Mouse (Mus musculus) heart, embryonic 13.5 days (tissue): ENCODE data around the gene Btg1. TPM values are rescaled to one million over a fixed set of nuclear protein-coding genes. Genes with fewer than 3 reads are reported as not detected.

Source experiments
- ATAC-seq: fragments of 200-750 bp; cut with Nextera tagmentation; 2 replicates; pipeline ENCODE4 v1.8.0; 2017; ENCODE audit warnings: moderate TSS enrichment; ENCODE audit not compliant: insufficient number of reproducible peaks, low FRiP score, low TSS enrichment; ENCODE audit errors: extremely low read depth
- H3K27ac ChIP-seq: fragments of 300-500 bp; sonication (generic); replicated peaks from 2 replicates; pipeline ENCODE4 v1.5.1; 2015; ENCODE audit warnings: moderate library complexity, mild to moderate bottlenecking, inconsistent platforms
- H3K27me3 ChIP-seq: fragments of 300-500 bp; sonication (generic); replicated peaks from 2 replicates; pipeline ENCODE4 v1.6.1; 2015; ENCODE audit warnings: mild to moderate bottlenecking, inconsistent platforms
- H3K36me3 ChIP-seq: fragments of 300-500 bp; sonication (generic); 2 replicates; pipeline ENCODE4 v1.6.1; 2015; ENCODE audit warnings: mild to moderate bottlenecking, inconsistent platforms
- H3K4me1 ChIP-seq: fragments of 300-500 bp; sonication (generic); 2 replicates; pipeline ENCODE4 v1.6.1; 2015; ENCODE audit warnings: inconsistent platforms
- H3K4me2 ChIP-seq: fragments of 300-500 bp; sonication (generic); 2 replicates; pipeline ENCODE4 v1.6.1; 2015; ENCODE audit warnings: inconsistent platforms, mild to moderate bottlenecking, moderate library complexity
- H3K4me3 ChIP-seq: fragments of 300-500 bp; sonication (generic); 2 replicates; pipeline ENCODE4 v1.5.1; 2015; ENCODE audit warnings: moderate library complexity, mild to moderate bottlenecking, inconsistent platforms
- H3K9ac ChIP-seq: fragments of 300-500 bp; sonication (generic); 2 replicates; pipeline ENCODE4 v1.6.1; 2015; ENCODE audit warnings: inconsistent platforms, mild to moderate bottlenecking, moderate library complexity
- H3K9me3 ChIP-seq: fragments of 300-500 bp; sonication (generic); 2 replicates; pipeline ENCODE4 v1.6.1; 2016; ENCODE audit warnings: inconsistent platforms
- whole genome bisulfite sequencing: fragments of 180-500 bp; shearing (Covaris S2); methylation state at CpG from one replicate; pipeline ENCODE4 v1.1.7; 2015; ENCODE audit warnings: mixed read lengths; 5-methylcytosine and 5-hydroxymethylcytosine counted together
- polyA plus RNA-seq: library from polyadenylated mRNA; unstranded; fragments of >200 nt; fragmentation: Nextera tagmentation; extraction: Ambion mirVana; gene quantifications from 2 replicates; pipeline ENCODE4 v1.2.1, GENCODE M21; 2015

The Btg1 gene
- polyA plus RNA-seq, 1 experiment from 2014 or later = 46.0 TPM

DNA sequence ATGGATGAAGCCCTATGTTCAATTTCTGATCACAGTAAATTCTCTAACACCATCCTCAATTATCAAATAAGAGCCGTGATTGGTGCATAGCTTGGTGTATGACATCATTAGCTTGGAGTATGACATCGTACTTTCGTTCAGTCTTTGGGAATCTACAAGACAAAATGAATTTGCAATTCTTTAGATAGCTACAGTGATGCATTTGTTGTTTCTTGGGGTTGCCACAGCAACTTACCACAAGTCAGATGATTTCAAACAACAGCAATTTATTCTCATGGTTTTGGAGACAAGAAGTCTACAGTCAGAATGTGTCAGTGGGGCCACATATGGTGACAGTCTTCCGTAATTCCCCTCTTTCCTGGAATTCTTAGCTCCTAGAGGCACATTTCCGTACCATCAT is 27.0 kb upstream of the Btg1 start:
- Histone ChIP-seq H3K9ac (no peak overlapping the region), H3K27ac (no peak overlapping the region), H3K27me3 (no peaks in the 10 kb centered on the region), H3K4me2 (no peak overlapping the region), H3K4me3 (no peak overlapping the region), H3K36me3 (no peaks in the 10 kb centered on the region), H3K4me1 (no peaks in the 10 kb centered on the region), H3K9me3 (no peaks in the 10 kb centered on the region)
- no peak for ATAC-seq
- 73% methylated on average over 5 of the region's 5 CpGs for WGBS

DNA sequence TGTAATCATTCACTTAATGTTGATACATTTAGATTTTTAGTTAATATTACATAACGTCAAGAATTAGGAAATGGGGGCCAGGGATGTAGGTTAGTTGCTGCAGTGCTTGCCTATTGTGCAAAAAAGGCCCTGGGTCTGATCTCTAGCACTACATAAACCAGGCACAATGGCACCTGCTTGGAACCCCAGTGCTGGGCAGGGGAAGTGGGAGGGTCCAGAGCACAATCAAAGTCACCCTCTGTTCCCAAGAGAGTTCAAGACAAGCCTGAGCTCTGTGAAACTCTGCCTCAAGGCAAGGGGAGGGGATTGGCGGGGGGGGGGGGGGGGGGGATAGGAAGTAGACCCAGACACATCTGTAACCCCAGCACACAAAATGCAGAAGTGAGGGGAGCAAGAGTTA is 24.7 kb upstream of the Btg1 start:
- H3K27me3 ChIP-seq = no peaks in the 10 kb centered on the region
- no peaks in the 10 kb centered on the region for H3K9me3 ChIP-seq
- H3K4me2 ChIP-seq = no peak overlapping the region
- H3K4me1 ChIP-seq = no peaks in the 10 kb centered on the region
- H3K36me3 ChIP-seq = no peaks in the 10 kb centered on the region
- ATAC-seq = no peak
- 54% methylated on average over 1 of the region's 2 CpGs for WGBS
- H3K9ac ChIP-seq = no peak overlapping the region
- no peak overlapping the region for H3K27ac ChIP-seq
- no peak overlapping the region for H3K4me3 ChIP-seq

DNA sequence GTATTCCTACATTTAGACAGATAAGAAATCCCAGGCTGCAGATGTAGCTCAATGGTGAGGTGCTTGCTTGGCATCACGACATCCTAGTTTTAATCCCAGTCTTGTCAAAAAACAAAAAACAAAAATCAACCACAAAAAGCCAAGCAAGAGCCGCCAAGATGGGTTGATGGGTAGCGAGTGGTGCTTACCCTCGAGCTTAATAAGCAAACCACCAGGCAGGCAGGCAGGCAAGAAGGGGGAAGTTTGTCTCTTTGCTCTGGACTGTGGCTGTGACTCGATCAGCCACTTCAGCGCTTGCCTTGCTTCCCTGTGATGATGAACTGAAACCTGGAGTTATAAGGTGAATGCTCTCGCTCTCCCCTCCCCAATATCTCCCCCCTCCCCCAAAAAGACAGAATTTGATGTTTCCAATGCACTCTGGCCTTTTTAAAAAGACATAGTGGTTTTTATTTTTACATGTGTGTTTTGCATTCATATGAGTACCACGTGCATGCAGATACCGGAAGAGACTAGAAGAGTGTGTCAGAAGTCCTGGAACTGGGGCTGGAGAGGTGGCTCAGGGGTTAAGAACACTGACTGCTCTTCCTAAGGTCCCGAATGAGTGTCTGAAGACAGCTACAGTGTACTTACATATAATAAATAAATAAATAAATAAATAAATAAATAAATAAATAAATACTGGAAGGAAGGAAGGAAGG is 21.2 kb upstream of the Btg1 start:
- ATAC-seq = no peak
- Histone ChIP-seq H3K4me3 (no peak overlapping the region), H3K9ac (no peak overlapping the region), H3K4me2 (no peak overlapping the region), H3K9me3 (no peaks in the 10 kb centered on the region), H3K27ac (no peak overlapping the region), H3K4me1 (no peaks in the 10 kb centered on the region), H3K36me3 (no peaks in the 10 kb centered on the region), H3K27me3 (no peaks in the 10 kb centered on the region)
- WGBS = 81% methylated on average over 10 of the region's 10 CpGs

DNA sequence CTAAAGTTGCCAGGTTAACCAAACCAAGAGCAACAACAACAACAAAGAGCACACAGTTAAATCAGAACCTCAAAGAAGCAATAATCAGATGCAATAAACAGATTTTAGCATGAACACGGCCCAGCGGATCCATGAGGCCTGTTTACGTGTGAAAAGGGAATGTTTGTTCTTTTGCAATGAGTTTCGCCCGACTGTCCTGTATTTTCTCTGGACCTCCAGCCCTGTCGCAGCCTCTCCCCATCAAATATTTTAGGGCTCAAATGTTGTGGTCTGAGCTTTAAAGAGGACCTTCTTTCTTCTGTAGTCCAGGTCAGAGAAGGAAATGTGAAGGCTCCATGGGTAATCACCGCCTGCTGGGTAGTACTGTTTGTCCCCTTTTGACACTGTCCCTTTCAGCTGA is 20.4 kb upstream of the Btg1 start:
- Histone ChIP-seq H3K4me2 (no peak overlapping the region), H3K4me3 (no peak overlapping the region), H3K4me1 (no peaks in the 10 kb centered on the region), H3K36me3 (no peaks in the 10 kb centered on the region), H3K27me3 (no peaks in the 10 kb centered on the region), H3K9me3 (no peaks in the 10 kb centered on the region), H3K9ac (no peak overlapping the region), H3K27ac (no peak overlapping the region)
- ATAC-seq = no peak
- 90% methylated on average over 7 of the region's 7 CpGs for WGBS

DNA sequence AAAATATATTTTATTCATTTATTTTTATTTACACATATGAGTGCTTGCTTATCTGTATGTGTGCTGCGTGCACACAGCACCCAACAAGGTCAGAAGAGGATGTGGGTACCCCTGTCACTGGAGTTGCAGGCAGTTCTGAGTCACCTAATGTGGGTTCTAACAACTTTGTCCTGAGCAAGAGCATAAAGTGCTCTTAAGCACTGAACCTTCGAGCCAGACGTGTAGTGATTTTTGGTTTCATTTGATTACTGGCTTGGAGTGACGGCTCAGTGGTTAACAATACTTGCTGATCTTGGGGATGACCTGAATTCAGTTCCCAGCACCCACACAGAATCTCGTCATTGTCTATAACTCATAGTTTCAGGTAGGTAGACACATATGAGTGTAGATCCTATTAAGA is 17.2 kb upstream of the Btg1 start:
- Histone ChIP-seq H3K4me2 (no peak overlapping the region), H3K4me3 (no peak overlapping the region), H3K27ac (no peak overlapping the region), H3K9me3 (no peaks in the 10 kb centered on the region), H3K36me3 (no peaks in the 10 kb centered on the region), H3K27me3 (no peaks in the 10 kb centered on the region; the same call in 1 of the 2 replicates), H3K4me1 (no peaks in the 10 kb centered on the region), H3K9ac (no peak overlapping the region)
- no peak for ATAC-seq
- 83% methylated on average over 5 of the region's 5 CpGs for WGBS

DNA sequence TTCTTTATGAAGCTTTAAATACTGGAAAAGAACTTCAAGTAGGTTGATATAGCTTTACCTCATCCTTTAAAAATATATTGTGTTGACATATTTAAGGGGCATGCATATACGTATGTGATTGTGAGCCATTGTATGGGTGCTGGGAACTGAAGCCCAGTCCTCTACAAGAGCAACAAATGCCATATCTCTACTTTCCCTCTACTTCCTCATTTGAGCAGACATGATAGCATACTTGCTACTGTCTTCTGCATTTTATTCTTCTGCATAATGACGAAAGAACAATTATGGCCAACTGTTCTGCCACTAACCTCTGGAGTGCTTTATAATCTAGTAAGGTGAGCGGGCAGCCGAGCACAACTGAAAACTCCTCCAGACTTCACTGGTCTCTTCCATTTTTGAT is 15.1 kb upstream of the Btg1 start:
- no peaks in the 10 kb centered on the region for H3K9me3 ChIP-seq
- H3K27me3 ChIP-seq = peaks cover 2% of the 10 kb centered on the region; the same call in 1 of the 2 replicates
- H3K9ac ChIP-seq = no peak overlapping the region
- H3K4me2 ChIP-seq = no peak overlapping the region
- 85% methylated on average over 4 of the region's 4 CpGs for WGBS
- no peaks in the 10 kb centered on the region for H3K4me1 ChIP-seq
- no peak for ATAC-seq
- no peak overlapping the region for H3K27ac ChIP-seq
- no peaks in the 10 kb centered on the region for H3K36me3 ChIP-seq
- H3K4me3 ChIP-seq = no peak overlapping the region

DNA sequence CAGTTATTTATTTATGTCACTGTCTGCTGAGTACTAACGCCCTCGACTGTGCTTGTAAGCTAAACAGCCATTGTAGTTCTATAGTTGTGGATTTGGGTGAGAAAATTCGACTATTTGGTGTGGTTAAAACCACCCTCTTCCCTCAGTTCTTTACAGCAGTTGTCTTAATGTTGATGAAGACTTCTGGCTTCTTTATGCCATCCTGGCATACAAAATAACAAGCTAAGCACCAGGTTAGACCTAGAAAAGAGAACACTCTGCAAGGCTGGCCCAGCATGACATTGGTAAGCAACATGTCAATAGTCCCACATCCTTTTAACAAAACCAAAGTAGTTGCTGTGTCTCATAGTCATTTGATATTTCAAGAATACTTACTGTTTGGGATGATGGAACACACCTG is 14.5 kb upstream of the Btg1 start:
- no peaks in the 10 kb centered on the region for H3K4me1 ChIP-seq
- H3K27ac ChIP-seq = no peak overlapping the region
- WGBS = 68% methylated on average over 3 of the region's 3 CpGs
- no peaks in the 10 kb centered on the region for H3K9me3 ChIP-seq
- no peak overlapping the region for H3K4me2 ChIP-seq
- H3K9ac ChIP-seq = no peak overlapping the region
- peaks cover 2% of the 10 kb centered on the region; the same call in 1 of the 2 replicates for H3K27me3 ChIP-seq
- no peak for ATAC-seq
- H3K36me3 ChIP-seq = no peaks in the 10 kb centered on the region
- no peak overlapping the region for H3K4me3 ChIP-seq

DNA sequence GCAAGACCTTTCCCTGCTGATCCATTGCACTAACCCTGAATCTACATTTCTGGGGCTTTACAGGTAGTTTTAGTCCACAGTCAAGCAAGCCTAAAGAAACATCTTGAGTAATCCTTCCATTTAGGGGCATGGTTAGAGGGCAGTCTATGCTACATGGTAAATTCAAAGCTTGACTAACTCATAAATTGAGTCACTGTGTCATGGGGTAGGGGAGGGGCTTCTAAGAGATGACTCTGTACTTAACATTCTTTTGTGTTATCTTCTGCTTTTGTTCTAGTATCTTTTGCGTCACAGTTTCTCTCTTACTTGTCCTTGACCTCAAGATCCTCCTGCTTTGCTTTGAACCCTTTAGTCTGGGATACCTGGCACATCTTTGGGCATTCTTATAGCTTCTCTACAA is 11.6 kb upstream of the Btg1 start:
- Histone ChIP-seq H3K27me3 (peaks cover 2% of the 10 kb centered on the region; the same call in 1 of the 2 replicates), H3K9ac (no peak overlapping the region), H3K4me3 (no peak overlapping the region), H3K36me3 (no peaks in the 10 kb centered on the region), H3K4me2 (no peak overlapping the region), H3K9me3 (no peaks in the 10 kb centered on the region), H3K4me1 (no peaks in the 10 kb centered on the region), H3K27ac (no peak overlapping the region)
- ATAC-seq = no peak
- 70% methylated on average over 1 of the region's 1 CpGs for WGBS

DNA sequence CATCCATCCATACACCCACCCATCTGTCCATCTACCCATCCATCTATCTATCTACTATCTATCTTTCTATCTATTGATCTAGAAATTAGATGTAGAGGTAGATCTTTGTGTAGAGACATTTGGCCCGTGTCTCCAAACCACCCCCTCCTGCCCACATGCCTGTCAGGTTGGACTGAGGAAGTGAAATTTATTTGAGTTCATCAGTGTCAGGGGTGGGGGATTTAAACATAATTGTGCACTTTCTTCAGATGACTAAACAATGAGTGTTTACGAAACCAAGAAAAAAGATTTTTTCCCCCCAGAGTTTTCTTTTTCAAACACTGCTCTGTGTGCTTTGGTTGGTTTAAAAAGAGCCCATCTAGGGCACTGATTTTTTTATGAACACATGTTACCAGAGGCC is 10.9 kb upstream of the Btg1 start:
- 88% methylated on average over 2 of the region's 2 CpGs for WGBS
- no peak overlapping the region for H3K4me2 ChIP-seq
- ATAC-seq = no peak

DNA sequence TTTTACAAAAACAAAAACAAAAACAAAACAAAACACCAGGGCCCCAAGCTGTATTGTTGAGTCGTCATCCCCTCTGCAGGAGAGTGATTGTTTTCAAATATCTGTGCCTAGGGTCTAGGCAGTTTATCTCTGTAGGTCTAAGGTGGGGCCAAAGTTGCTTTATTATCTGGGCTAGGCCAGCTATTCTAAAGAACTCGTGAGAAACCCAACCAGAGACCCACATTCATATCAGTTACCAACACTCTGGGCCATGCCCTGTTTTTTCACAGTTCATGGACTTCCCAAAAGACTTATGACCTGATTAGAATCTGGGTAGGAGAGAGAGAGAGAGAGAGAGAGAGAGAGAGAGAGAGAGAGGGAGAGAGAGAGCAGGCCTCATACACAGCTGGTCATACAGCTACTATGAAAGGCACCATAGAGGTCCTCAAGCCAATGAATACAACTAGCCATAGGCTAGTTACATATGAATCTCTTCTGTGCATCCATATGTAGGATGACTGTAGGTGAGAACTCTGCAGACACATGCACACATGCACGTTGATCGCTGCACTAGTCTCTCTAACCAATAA is 9.1 kb upstream of the Btg1 start:
- no peak overlapping the region for H3K9ac ChIP-seq
- H3K9me3 ChIP-seq = no peaks in the 10 kb centered on the region
- no peak overlapping the region for H3K27ac ChIP-seq
- H3K4me2 ChIP-seq = no peak overlapping the region
- H3K4me1 ChIP-seq = no peaks in the 10 kb centered on the region
- WGBS = 74% methylated on average over 4 of the region's 4 CpGs
- peaks cover 2% of the 10 kb centered on the region; the same call in 1 of the 2 replicates for H3K27me3 ChIP-seq
- H3K36me3 ChIP-seq = no peaks in the 10 kb centered on the region
- no peak overlapping the region for H3K4me3 ChIP-seq
- no peak for ATAC-seq

More for the DNA sequence above, 10.9 kb upstream of the Btg1 start:
- H3K36me3 ChIP-seq = no peaks in the 10 kb centered on the region
- H3K9ac ChIP-seq = no peak overlapping the region
- peaks cover 2% of the 10 kb centered on the region; the same call in 1 of the 2 replicates for H3K27me3 ChIP-seq
- H3K4me3 ChIP-seq = no peak overlapping the region
- no peaks in the 10 kb centered on the region for H3K4me1 ChIP-seq
- no peak overlapping the region for H3K27ac ChIP-seq
- no peaks in the 10 kb centered on the region for H3K9me3 ChIP-seq

DNA sequence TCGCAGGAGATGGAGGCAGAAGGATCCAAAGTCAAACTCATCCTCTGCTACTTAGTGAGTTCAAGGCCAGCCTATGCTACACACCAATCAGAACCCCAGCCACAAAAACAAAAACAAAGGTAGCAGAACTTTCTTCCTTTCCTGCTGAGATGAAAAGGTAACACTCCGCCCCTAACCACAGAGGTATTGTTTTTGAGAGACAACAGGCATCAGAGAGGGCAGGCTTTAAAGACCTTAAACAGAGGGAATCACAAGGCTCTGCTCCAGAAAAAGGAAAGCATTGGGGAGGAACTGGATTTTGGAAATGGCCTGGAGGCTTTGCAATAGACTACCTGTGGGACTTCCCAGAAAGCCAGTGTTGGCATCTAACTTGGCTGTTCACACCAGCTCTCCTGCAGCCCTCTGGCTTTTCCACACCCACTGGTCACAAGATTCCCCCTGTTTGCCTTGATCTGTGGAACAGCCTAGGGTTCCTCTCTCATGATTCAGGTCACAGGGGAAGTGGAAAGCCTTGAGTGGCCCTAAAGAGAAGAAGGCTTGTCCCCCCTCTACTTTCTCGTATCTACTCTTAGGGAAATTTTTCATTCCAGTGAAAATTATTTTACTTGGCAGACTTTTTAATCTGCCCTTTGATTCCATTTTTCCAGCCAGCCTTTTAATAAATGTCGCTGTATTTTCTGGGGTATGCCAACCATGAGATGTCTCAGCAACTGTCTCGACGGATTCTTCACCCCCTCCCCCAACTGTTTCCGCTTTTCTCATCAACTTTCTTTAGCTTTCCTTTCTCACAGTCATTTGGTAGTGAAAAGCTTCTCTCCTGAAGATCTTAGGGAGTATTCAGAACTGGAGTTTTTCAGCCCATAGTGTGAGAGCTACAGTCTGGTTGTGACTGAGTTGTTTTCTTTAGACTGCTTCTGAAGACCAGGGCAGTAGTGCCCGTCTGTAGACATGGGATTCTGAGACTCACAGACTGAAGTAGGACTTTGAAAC is 7.2 kb upstream of the Btg1 start:
- no peak for ATAC-seq
- Histone ChIP-seq H3K9me3 (no peaks in the 10 kb centered on the region), H3K4me1 (no peaks in the 10 kb centered on the region), H3K9ac (no peak overlapping the region), H3K27me3 (peaks cover 2% of the 10 kb centered on the region; the same call in 1 of the 2 replicates), H3K36me3 (no peaks in the 10 kb centered on the region), H3K4me2 (no peak overlapping the region), H3K27ac (no peak overlapping the region), H3K4me3 (no peak overlapping the region)
- 62% methylated on average over 8 of the region's 8 CpGs for WGBS
